Mouse (Mus musculus): ENCODE results near the gene Podn. TPM values are rescaled to one million over a fixed set of nuclear protein-coding genes. Genes with fewer than 3 reads are reported as not detected.
"Not testable (repeated sequence)": the region's sequence is repeated elsewhere in the genome, so short reads cannot be mapped to it uniquely, and the experiment has no call there.

Podn gene
- 1 to 10 TPM in 1 of 26 experiments, not detected in 25; 4.2 TPM for total RNA-seq (2018; cell fraction: chromatin; rRNA removed)
- total RNA-seq (2018; cell fraction: cytosol; rRNA removed), result not detected
- 1 to 10 TPM in 1 of 26 experiments, not detected in 25; 1.2 TPM for total RNA-seq (2018; cell fraction: nucleus; rRNA removed)
- polyA plus RNA-seq (2018), result not detected in 3 replicates

- H3K27ac ChIP-seq, result no peak within 1 kb of the TSS
- H3K4me3 ChIP-seq (ENCODE audit: inconsistent target), result no peak within 1 kb of the TSS
- no peaks in the 10 kb centered on the region for H3K36me3 ChIP-seq (ENCODE audit: inconsistent target)
- H3K79me2 ChIP-seq (ENCODE audit: inconsistent target), result no peaks in the 10 kb centered on the region
- 86% methylated on average over 4 of the region's 4 CpGs for WGBS (ENCODE audit: missing documents)
Observed at GRCm38 (mm10) chr4:108096345-108096744, at the start of gene Podn. Podn (minus strand) TSS chr4:108096445.

DNA sequence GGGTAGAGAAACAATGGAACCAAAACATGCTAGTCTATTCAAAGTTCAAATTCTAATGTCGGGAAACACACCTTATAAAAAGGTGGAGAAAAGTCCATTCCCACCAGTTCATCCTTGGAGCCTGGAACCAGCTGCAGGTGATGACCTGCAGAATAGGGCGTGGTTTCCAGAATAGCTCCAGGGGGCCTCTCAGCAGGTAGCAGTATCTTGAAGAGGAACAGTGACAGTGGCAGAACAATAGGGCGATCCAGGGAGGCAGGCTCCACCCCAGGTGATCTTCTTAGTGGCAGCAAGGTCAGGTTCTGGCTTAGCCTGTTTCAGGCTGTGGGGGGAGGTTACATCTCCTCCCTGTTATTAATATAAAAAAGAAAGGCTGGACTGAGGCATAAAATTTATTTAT lies 49.3 kb upstream of the Podn start:
- H3K27ac ChIP-seq; H3K36me3 ChIP-seq (ENCODE audit: inconsistent target); H3K79me2 ChIP-seq (ENCODE audit: inconsistent target); H3K4me3 ChIP-seq (ENCODE audit: inconsistent target): not testable (repeated sequence)
- WGBS (ENCODE audit: missing documents), result 75% methylated on average over 3 of the region's 3 CpGs

DNA sequence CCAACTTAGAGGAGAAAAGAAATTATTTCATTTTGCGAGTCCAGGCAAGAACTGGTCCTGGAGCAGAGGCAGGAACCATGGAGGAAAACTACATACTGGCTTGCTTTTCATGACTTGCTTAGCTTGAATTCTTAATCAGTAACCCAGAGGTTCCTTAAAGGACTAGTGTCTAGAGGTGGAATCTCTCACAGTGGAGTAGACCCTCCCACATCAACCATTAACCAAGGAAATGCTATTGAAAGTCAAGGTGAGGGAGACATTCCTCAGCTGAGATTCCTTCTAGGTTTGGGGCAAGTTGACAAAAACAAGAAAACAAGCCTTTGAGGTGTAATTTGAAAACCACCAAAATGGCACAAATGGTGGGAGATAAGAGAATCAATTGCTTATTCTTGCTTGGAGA lies 48.6 kb upstream of the Podn start, which contains the start of gene Scp2:
Scp2 (minus strand) TSS at position 119 of the 400 bp plus-strand sequence.
- no peaks in the 10 kb centered on the region for H3K36me3 ChIP-seq (ENCODE audit: inconsistent target)
- 87% methylated on average over 1 of the region's 1 CpGs for WGBS (ENCODE audit: missing documents)
- H3K27ac ChIP-seq, result no peak within 1 kb of the TSS
- H3K79me2 ChIP-seq (ENCODE audit: inconsistent target), result no peaks in the 10 kb centered on the region
- H3K4me3 ChIP-seq (ENCODE audit: inconsistent target), result no peak within 1 kb of the TSS

DNA sequence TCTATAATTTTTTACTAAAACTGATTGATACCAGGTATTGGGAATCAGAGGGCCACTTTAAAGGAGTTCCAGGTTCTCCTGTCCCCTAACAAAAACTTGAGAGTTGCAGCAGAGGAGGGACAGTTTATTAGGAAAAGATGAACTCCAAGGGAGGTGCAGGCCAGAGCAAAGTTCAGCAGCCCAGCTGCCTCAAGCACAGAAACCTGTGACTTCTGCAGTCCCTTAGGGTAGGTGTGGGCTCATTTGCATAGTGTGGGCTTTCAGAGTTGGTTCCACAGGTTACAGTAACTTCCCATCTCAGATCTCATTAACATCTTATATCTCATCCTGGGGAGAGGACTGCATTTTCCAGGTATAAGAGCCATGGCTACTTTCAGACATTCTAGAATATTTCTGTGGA lies 47.5 kb upstream of the Podn start:
- H3K36me3 ChIP-seq (ENCODE audit: inconsistent target), result no peaks in the 10 kb centered on the region
- no peaks in the 10 kb centered on the region for H3K79me2 ChIP-seq (ENCODE audit: inconsistent target)
- H3K27ac ChIP-seq, result no peak overlapping the region
- no peak overlapping the region for H3K4me3 ChIP-seq (ENCODE audit: inconsistent target)

DNA sequence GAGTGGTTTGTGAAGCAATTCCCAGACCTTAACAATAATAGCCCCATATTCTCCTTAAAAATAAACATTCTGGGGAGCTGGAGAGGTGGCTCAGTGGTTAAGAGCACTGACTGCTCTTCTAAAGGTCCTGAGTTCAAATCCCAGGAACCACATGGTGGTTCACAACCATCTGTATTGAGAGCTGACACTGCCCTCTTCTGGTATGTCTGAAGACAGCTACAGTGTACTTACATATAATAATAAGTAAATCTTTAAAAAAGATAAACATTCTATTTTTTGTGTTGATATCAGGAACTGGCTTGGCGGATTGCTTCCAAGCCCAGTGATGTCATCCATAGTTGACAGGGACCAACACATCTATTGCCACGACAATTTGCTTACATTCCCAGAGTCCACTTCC lies 46.9 kb upstream of the Podn start:
- H3K27ac ChIP-seq; H3K4me3 ChIP-seq (ENCODE audit: inconsistent target); H3K79me2 ChIP-seq (ENCODE audit: inconsistent target); H3K36me3 ChIP-seq (ENCODE audit: inconsistent target): not testable (repeated sequence)
- 92% methylated on average over 2 of the region's 2 CpGs for WGBS (ENCODE audit: missing documents)

DNA sequence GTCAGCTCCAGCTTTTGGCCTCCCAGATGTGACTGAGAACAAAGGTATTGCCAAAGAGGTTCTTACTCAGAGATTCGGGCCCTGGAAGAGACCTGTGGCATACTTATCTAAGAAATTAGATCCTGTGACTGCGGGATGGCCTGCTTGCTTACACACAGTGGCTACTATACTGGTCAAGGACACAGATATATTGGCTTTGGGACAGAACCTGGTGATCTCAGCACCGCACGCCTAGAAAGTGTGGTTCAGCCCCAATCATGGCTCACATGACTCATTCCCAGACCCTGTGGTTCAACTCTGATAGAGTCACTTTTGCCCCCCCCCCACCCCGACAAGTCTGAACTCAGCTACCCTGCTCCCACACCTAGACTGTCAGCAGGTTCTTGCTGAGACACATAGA lies 40.7 kb upstream of the Podn start:
- Histone ChIP-seq H3K36me3 (ENCODE audit: inconsistent target) (no peaks in the 10 kb centered on the region), H3K27ac (no peak overlapping the region), H3K4me3 (ENCODE audit: inconsistent target) (no peak overlapping the region), H3K79me2 (ENCODE audit: inconsistent target) (no peaks in the 10 kb centered on the region)
- WGBS (ENCODE audit: missing documents), result 92% methylated on average over 5 of the region's 5 CpGs

- WGBS (ENCODE audit: missing documents), result 96% methylated on average over 3 of the region's 3 CpGs
- H3K4me3 ChIP-seq (ENCODE audit: inconsistent target), result no peak overlapping the region
Observed at GRCm38 (mm10) chr4:108130452-108130851, 34.2 kb upstream of the Podn start.

GRCm38 (mm10) chr4:108128339-108128738 lies 32.1 kb upstream of the Podn start:
- Histone ChIP-seq H3K79me2 (ENCODE audit: inconsistent target) (no peaks in the 10 kb centered on the region), H3K27ac (no peak overlapping the region), H3K4me3 (ENCODE audit: inconsistent target) (no peak overlapping the region), H3K36me3 (ENCODE audit: inconsistent target) (no peaks in the 10 kb centered on the region)
- WGBS (ENCODE audit: missing documents), result 97% methylated on average over 2 of the region's 2 CpGs

More at GRCm38 (mm10) chr4:108130452-108130851, 34.2 kb upstream of the Podn start:
- Histone ChIP-seq H3K36me3 (ENCODE audit: inconsistent target) (no peaks in the 10 kb centered on the region), H3K79me2 (ENCODE audit: inconsistent target) (no peaks in the 10 kb centered on the region), H3K27ac (no peak overlapping the region)

DNA sequence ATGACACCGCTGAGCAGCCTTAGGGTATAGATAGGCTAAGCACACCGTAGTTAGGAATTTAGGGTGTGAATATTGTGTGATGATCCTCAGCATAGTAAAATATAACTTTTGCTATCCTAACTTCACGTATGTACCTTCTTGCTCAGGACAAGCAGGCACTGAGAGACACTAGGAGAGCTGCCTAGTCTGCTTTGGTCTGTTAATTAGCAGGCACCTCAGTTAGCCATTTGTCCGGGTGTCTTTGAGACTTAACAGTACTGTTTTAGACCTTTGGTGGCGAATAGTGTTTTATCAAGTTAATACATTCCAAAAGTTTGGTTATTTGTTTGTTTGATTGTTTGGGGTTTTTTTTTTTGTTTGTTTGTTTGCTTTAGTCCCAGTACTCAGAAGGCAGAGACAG lies 31.3 kb upstream of the Podn start:
- 97% methylated on average over 5 of the region's 5 CpGs for WGBS (ENCODE audit: missing documents)
- no peaks in the 10 kb centered on the region for H3K79me2 ChIP-seq (ENCODE audit: inconsistent target)
- H3K27ac ChIP-seq, result no peak overlapping the region
- no peak overlapping the region for H3K4me3 ChIP-seq (ENCODE audit: inconsistent target)
- H3K36me3 ChIP-seq (ENCODE audit: inconsistent target), result no peaks in the 10 kb centered on the region

- 77% methylated on average over 4 of the region's 4 CpGs for WGBS (ENCODE audit: missing documents)
- H3K27ac ChIP-seq, result no peak overlapping the region
- H3K79me2 ChIP-seq (ENCODE audit: inconsistent target), result no peaks in the 10 kb centered on the region
- no peaks in the 10 kb centered on the region for H3K36me3 ChIP-seq (ENCODE audit: inconsistent target)
- no peak overlapping the region for H3K4me3 ChIP-seq (ENCODE audit: inconsistent target)
Observed at GRCm38 (mm10) chr4:108126260-108126659, 30.0 kb upstream of the Podn start.

DNA sequence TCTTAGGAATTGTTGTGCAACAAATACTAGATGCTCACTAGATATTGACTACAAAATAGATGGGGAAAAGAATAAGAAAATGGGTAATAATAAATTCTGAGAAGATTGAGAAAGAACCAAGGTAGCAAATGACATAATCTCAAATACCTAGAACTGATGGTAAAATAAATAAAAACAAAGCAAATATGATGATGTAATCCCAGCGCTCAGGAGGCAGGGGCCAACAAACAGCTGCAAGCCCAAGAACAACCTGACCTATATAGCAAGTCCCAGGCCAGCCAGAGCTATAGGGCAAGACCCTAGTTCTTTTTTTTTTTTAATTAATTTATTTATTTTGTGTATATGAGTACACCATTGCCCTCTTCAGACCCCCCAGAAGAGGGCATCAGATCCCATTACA lies 27.9 kb upstream of the Podn start:
- Histone ChIP-seq H3K79me2 (ENCODE audit: inconsistent target) (no peaks in the 10 kb centered on the region), H3K4me3 (ENCODE audit: inconsistent target) (no peak overlapping the region), H3K36me3 (ENCODE audit: inconsistent target) (no peaks in the 10 kb centered on the region), H3K27ac (no peak overlapping the region)
- 93% methylated on average over 1 of the region's 1 CpGs for WGBS (ENCODE audit: missing documents)

- Histone ChIP-seq H3K79me2 (ENCODE audit: inconsistent target) (no peaks in the 10 kb centered on the region), H3K27ac (peak overlapping the region; percentile 52), H3K4me3 (ENCODE audit: inconsistent target) (peak overlapping the region; percentile 68), H3K36me3 (ENCODE audit: inconsistent target) (no peaks in the 10 kb centered on the region)
- 9% methylated on average over 39 of the region's 45 CpGs for WGBS (ENCODE audit: missing documents)
Observed at GRCm38 (mm10) chr4:108117924-108118876, 22.0 kb upstream of the Podn start.

DNA sequence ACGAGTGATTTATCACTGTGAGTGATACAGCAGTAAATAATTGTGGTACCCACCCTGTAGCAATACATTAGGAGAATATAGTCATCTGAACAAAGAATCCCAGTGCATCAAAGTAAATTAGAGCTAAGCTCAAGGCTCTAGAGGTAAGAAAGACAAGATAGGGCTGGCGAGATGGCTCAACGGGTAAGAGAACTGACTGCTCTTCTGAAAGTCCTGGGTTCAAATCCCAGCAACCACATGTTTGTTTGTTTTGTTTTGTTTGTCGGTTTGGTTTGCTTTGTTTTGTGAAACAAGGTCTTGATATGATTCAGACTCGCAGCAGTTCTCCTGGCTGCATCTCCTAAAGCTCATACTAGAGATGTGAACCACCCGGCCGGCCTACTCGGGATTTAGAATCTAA lies 21.2 kb upstream of the Podn start:
- no peaks in the 10 kb centered on the region for H3K36me3 ChIP-seq (ENCODE audit: inconsistent target)
- no peak overlapping the region for H3K27ac ChIP-seq
- WGBS (ENCODE audit: missing documents), result 93% methylated on average over 8 of the region's 8 CpGs
- H3K4me3 ChIP-seq (ENCODE audit: inconsistent target), result peak overlapping the region; percentile 68
- H3K79me2 ChIP-seq (ENCODE audit: inconsistent target), result no peaks in the 10 kb centered on the region

DNA sequence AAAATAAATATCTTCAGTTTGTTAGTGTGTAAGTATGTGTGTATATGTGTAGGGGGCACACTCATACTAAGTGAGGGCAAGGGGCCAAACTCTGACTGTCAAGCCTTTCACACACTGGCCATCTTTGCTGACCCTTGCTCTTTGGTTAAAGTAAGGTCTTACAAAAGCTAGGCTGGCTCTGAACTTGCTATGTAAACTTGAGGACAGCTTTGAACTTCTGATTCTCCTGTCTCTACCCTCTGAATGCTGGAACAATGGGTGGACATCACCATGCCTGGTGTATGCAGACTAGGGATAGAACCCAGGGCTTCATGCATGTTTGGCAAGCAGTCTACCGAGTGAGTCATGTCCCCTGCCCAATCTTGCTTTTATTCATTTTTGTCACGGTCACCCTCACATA lies 20.2 kb upstream of the Podn start:
- no peak overlapping the region for H3K4me3 ChIP-seq (ENCODE audit: inconsistent target)
- H3K36me3 ChIP-seq (ENCODE audit: inconsistent target), result no peaks in the 10 kb centered on the region
- no peak overlapping the region for H3K27ac ChIP-seq
- 86% methylated on average over 2 of the region's 2 CpGs for WGBS (ENCODE audit: missing documents)
- H3K79me2 ChIP-seq (ENCODE audit: inconsistent target), result no peaks in the 10 kb centered on the region

DNA sequence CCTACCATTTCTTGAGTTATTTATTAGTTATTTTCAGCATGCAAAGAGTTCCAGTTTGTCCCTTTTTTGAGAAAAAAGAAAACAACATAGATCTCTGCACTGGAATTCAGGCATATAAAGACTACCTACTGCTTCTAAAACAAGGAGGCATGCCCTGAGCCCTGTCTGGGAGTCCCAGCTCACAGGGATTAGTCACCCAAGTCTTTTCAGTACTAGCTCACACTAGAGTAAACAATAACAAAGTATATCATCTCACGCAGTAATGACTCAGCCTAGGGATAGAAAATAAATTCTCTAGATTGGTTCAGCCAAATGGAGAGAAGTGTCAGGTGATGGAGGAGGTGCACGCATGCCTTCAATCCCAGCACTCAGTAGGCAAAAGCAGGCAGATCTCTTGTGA lies 14.5 kb upstream of the Podn start:
- Histone ChIP-seq H3K4me3 (ENCODE audit: inconsistent target) (no peak overlapping the region), H3K27ac (no peak overlapping the region), H3K79me2 (ENCODE audit: inconsistent target) (no peaks in the 10 kb centered on the region), H3K36me3 (ENCODE audit: inconsistent target) (no peaks in the 10 kb centered on the region)
- WGBS (ENCODE audit: missing documents), result 100% methylated on average over 2 of the region's 2 CpGs
